Mouse (Mus musculus) ES-E14 (cell line): ENCODE measurements around the gene Twsg1.

ENCODE experiments used
- CHD2 ChIP-seq: IDR thresholded peaks from 2 replicates; pipeline ENCODE4 v1.6.1; 2014; ENCODE audit warnings: mild to moderate bottlenecking, low read depth, low read length, inconsistent platforms
- HCFC1 ChIP-seq: IDR thresholded peaks from 2 replicates; pipeline ENCODE4 v1.6.1; 2012; ENCODE audit warnings: low read length, inconsistent platforms, borderline replicate concordance; ENCODE audit not compliant: insufficient read depth
- MAFK ChIP-seq: IDR thresholded peaks from 2 replicates; pipeline ENCODE4 v1.6.1; 2014; ENCODE audit warnings: mild to moderate bottlenecking, low read depth, low read length, inconsistent platforms; ENCODE audit not compliant: insufficient read depth
- ZC3H11A ChIP-seq: IDR thresholded peaks from 2 replicates; pipeline ENCODE4 v1.6.1; 2012; ENCODE audit warnings: low read depth, mild to moderate bottlenecking, inconsistent platforms, low read length, borderline replicate concordance

GRCm38 (mm10) chr17:65942394-65942793 lies 8.6 kb downstream of the Twsg1 start:
- TF ChIP-seq HCFC1, result no peak
- no peak for TF ChIP-seq CHD2
- TF ChIP-seq ZC3H11A, result no peak
- TF ChIP-seq MAFK, result no peak
